Mouse (Mus musculus): ENCODE results near the gene Psmd13. TPM values are rescaled to one million over a fixed set of nuclear protein-coding genes. Genes with fewer than 3 reads are reported as not detected.
A peak's percentile ranks its signal among the peaks of the same experiment; 100 is the strongest.

Gene Psmd13
- polyA plus RNA-seq, 1 experiment: 43.0 TPM

- no peaks in the 10 kb centered on the region for H3K4me1 ChIP-seq (ENCODE audit: control insufficient read depth, insufficient read depth, insufficient read length)
- no peaks in the 10 kb centered on the region for H3K36me3 ChIP-seq (ENCODE audit: control insufficient read depth, insufficient read depth, low read length)
- H3K4me3 ChIP-seq (ENCODE audit: extremely low read depth, insufficient read depth, insufficient read length): no peak overlapping the region
- DNase-seq (ENCODE audit: low read depth in 1 of 2, low spot score in 2 of 2): no peak
- no peak for TF ChIP-seq POLR2A (IDR thresholded peaks at IDR 0.05; ENCODE audit: low read depth, low read length)
- TF ChIP-seq CTCF (IDR thresholded peaks at IDR 0.05; ENCODE audit: extremely low read depth, insufficient read depth, insufficient read length, insufficient replicate concordance): no peak
- WGBS: 85% methylated on average over 2 of the region's 2 CpGs
- no peaks in the 10 kb centered on the region for H3K27me3 ChIP-seq (ENCODE audit: control insufficient read depth, insufficient read depth, low read length)
- H3K27ac ChIP-seq (ENCODE audit: insufficient read depth, low read length): no peak overlapping the region
Observed at GRCm38 (mm10) chr7:140905642-140906081, 23.9 kb downstream of the Psmd13 start.

- no peaks in the 10 kb centered on the region for H3K36me3 ChIP-seq (ENCODE audit: control insufficient read depth, insufficient read depth, low read length)
- H3K4me1 ChIP-seq (ENCODE audit: control insufficient read depth, insufficient read depth, insufficient read length): no peaks in the 10 kb centered on the region
- 87% methylated on average over 13 of the region's 13 CpGs for WGBS
- H3K4me3 ChIP-seq (ENCODE audit: extremely low read depth, insufficient read depth, insufficient read length): no peak overlapping the region
- H3K27ac ChIP-seq (ENCODE audit: insufficient read depth, low read length): no peak overlapping the region
- no peak for TF ChIP-seq POLR2A (IDR thresholded peaks at IDR 0.05; ENCODE audit: low read depth, low read length)
- no peak for TF ChIP-seq CTCF (IDR thresholded peaks at IDR 0.05; ENCODE audit: extremely low read depth, insufficient read depth, insufficient read length, insufficient replicate concordance)
- no peak for DNase-seq (ENCODE audit: low read depth in 1 of 2, low spot score in 2 of 2)
- H3K27me3 ChIP-seq (ENCODE audit: control insufficient read depth, insufficient read depth, low read length): no peaks in the 10 kb centered on the region
Observed at GRCm38 (mm10) chr7:140907131-140907530, 25.4 kb downstream of the Psmd13 start.

- Histone ChIP-seq H3K27me3 (ENCODE audit: control insufficient read depth, insufficient read depth, low read length) (no peaks in the 10 kb centered on the region), H3K4me1 (ENCODE audit: control insufficient read depth, insufficient read depth, insufficient read length) (no peaks in the 10 kb centered on the region), H3K36me3 (ENCODE audit: control insufficient read depth, insufficient read depth, low read length) (no peaks in the 10 kb centered on the region), H3K27ac (ENCODE audit: insufficient read depth, low read length) (no peak overlapping the region), H3K4me3 (ENCODE audit: extremely low read depth, insufficient read depth, insufficient read length) (no peak overlapping the region)
- 84% methylated on average over 7 of the region's 7 CpGs for WGBS
- TF ChIP-seq POLR2A (IDR thresholded peaks at IDR 0.05; ENCODE audit: low read depth, low read length): no peak
- no peak for TF ChIP-seq CTCF (IDR thresholded peaks at IDR 0.05; ENCODE audit: extremely low read depth, insufficient read depth, insufficient read length, insufficient replicate concordance)
- DNase-seq (ENCODE audit: low read depth in 1 of 2, low spot score in 2 of 2): no peak
Observed at GRCm38 (mm10) chr7:140907697-140908096, 25.9 kb downstream of the Psmd13 start.

- no peak overlapping the region for H3K4me3 ChIP-seq (ENCODE audit: extremely low read depth, insufficient read depth, insufficient read length)
- H3K36me3 ChIP-seq (ENCODE audit: control insufficient read depth, insufficient read depth, low read length): no peaks in the 10 kb centered on the region
- no peaks in the 10 kb centered on the region for H3K27me3 ChIP-seq (ENCODE audit: control insufficient read depth, insufficient read depth, low read length)
- no peak for DNase-seq (ENCODE audit: low read depth in 1 of 2, low spot score in 2 of 2)
- TF ChIP-seq POLR2A (IDR thresholded peaks at IDR 0.05; ENCODE audit: low read depth, low read length): no peak
- no peak for TF ChIP-seq CTCF (IDR thresholded peaks at IDR 0.05; ENCODE audit: extremely low read depth, insufficient read depth, insufficient read length, insufficient replicate concordance)
- no peak overlapping the region for H3K27ac ChIP-seq (ENCODE audit: insufficient read depth, low read length)
- H3K4me1 ChIP-seq (ENCODE audit: control insufficient read depth, insufficient read depth, insufficient read length): no peaks in the 10 kb centered on the region
- WGBS: 67% methylated on average over 7 of the region's 7 CpGs
Observed at GRCm38 (mm10) chr7:140908181-140908580, 26.4 kb downstream of the Psmd13 start.

- no peaks in the 10 kb centered on the region for H3K4me1 ChIP-seq (ENCODE audit: control insufficient read depth, insufficient read depth, insufficient read length)
- DNase-seq (ENCODE audit: low read depth in 1 of 2, low spot score in 2 of 2): peak; percentile 34 to 62
- peak; percentile 80; the same call in 1 of the 2 replicates for TF ChIP-seq CTCF (IDR thresholded peaks at IDR 0.05; ENCODE audit: extremely low read depth, insufficient read depth, insufficient read length, insufficient replicate concordance)
- TF ChIP-seq POLR2A (IDR thresholded peaks at IDR 0.05; ENCODE audit: low read depth, low read length): no peak
- peak overlapping the region; percentile 28; the same call in 1 of the 2 replicates for H3K4me3 ChIP-seq (ENCODE audit: extremely low read depth, insufficient read depth, insufficient read length)
- 5% methylated on average over 19 of the region's 19 CpGs for WGBS
- H3K27ac ChIP-seq (ENCODE audit: insufficient read depth, low read length): no peak overlapping the region
- no peaks in the 10 kb centered on the region for H3K36me3 ChIP-seq (ENCODE audit: control insufficient read depth, insufficient read depth, low read length)
- no peaks in the 10 kb centered on the region for H3K27me3 ChIP-seq (ENCODE audit: control insufficient read depth, insufficient read depth, low read length)
Observed at GRCm38 (mm10) chr7:140908634-140909107, 26.9 kb downstream of the Psmd13 start.

- H3K4me1 ChIP-seq (ENCODE audit: control insufficient read depth, insufficient read depth, insufficient read length): no peaks in the 10 kb centered on the region
- no peak for DNase-seq (ENCODE audit: low read depth in 1 of 2, low spot score in 2 of 2)
- H3K36me3 ChIP-seq (ENCODE audit: control insufficient read depth, insufficient read depth, low read length): no peaks in the 10 kb centered on the region
- no peaks in the 10 kb centered on the region for H3K27me3 ChIP-seq (ENCODE audit: control insufficient read depth, insufficient read depth, low read length)
- H3K4me3 ChIP-seq (ENCODE audit: extremely low read depth, insufficient read depth, insufficient read length): no peak overlapping the region
- 52% methylated on average over 3 of the region's 3 CpGs for WGBS
- H3K27ac ChIP-seq (ENCODE audit: insufficient read depth, low read length): no peak overlapping the region
- no peak for TF ChIP-seq CTCF (IDR thresholded peaks at IDR 0.05; ENCODE audit: extremely low read depth, insufficient read depth, insufficient read length, insufficient replicate concordance)
- TF ChIP-seq POLR2A (IDR thresholded peaks at IDR 0.05; ENCODE audit: low read depth, low read length): no peak
Observed at GRCm38 (mm10) chr7:140912293-140912692, 30.5 kb downstream of the Psmd13 start.

- no peaks in the 10 kb centered on the region for H3K27me3 ChIP-seq (ENCODE audit: control insufficient read depth, insufficient read depth, low read length)
- H3K36me3 ChIP-seq (ENCODE audit: control insufficient read depth, insufficient read depth, low read length): no peaks in the 10 kb centered on the region
- no peak for DNase-seq (ENCODE audit: low read depth in 1 of 2, low spot score in 2 of 2)
- H3K4me1 ChIP-seq (ENCODE audit: control insufficient read depth, insufficient read depth, insufficient read length): no peaks in the 10 kb centered on the region
- 89% methylated on average over 5 of the region's 5 CpGs for WGBS
- no peak overlapping the region for H3K27ac ChIP-seq (ENCODE audit: insufficient read depth, low read length)
- TF ChIP-seq CTCF (IDR thresholded peaks at IDR 0.05; ENCODE audit: extremely low read depth, insufficient read depth, insufficient read length, insufficient replicate concordance) (no peak), POLR2A (IDR thresholded peaks at IDR 0.05; ENCODE audit: low read depth, low read length) (no peak)
- H3K4me3 ChIP-seq (ENCODE audit: extremely low read depth, insufficient read depth, insufficient read length): no peak overlapping the region
Observed at GRCm38 (mm10) chr7:140912846-140913482, 31.2 kb downstream of the Psmd13 start.
